Mouse (Mus musculus): ENCODE data around the gene Gja10. TPM values are rescaled to one million over a fixed set of nuclear protein-coding genes. Genes with fewer than 3 reads are reported as not detected.
A peak's percentile ranks its signal among the peaks of the same experiment; 100 is the strongest.

The Gja10 gene
- polyA plus RNA-seq, 1 experiment, result not detected

- no peak overlapping the region for H3ac ChIP-seq (ENCODE audit: control insufficient read depth, insufficient read length)
- H3K27me3 ChIP-seq (ENCODE audit: control insufficient read depth, insufficient read depth, insufficient read length), result no peaks in the 10 kb centered on the region
- no peaks in the 10 kb centered on the region for H3K36me3 ChIP-seq (ENCODE audit: control insufficient read depth, insufficient read depth)
- peak overlapping the region; percentile 12 for H3K4me3 ChIP-seq
- H3K79me2 ChIP-seq (ENCODE audit: control insufficient read depth, insufficient read depth), result no peaks in the 10 kb centered on the region
- H3K4me2 ChIP-seq (ENCODE audit: low read depth), result peak overlapping the region; percentile 83
- TF ChIP-seq MAX (IDR thresholded peaks at IDR 0.05; ENCODE audit: low read depth) (no peak), TCF3 (IDR thresholded peaks at IDR 0.05; ENCODE audit: insufficient read length, low read depth) (no peak), USF1 (IDR thresholded peaks at IDR 0.05; ENCODE audit: low read depth) (no peak), E2F4 (IDR thresholded peaks at IDR 0.05; ENCODE audit: insufficient read depth) (no peak), CEBPB (IDR thresholded peaks at IDR 0.05; ENCODE audit: insufficient read depth, poor library complexity, severe bottlenecking) (peak; percentile 70), POLR2AphosphoS2 (IDR thresholded peaks at IDR 0.05; ENCODE audit: insufficient read length, low read depth) (peak; percentile 13), MYOD1 (IDR thresholded peaks at IDR 0.05; ENCODE audit: control insufficient read depth in 1 of 3, insufficient read length in 2 of 3, low read depth in 2 of 3) (no peak)
These were observed 31.1 kb downstream of the Gja10 start for GRCm38 (mm10) chr4:32571441-32571840.

DNA sequence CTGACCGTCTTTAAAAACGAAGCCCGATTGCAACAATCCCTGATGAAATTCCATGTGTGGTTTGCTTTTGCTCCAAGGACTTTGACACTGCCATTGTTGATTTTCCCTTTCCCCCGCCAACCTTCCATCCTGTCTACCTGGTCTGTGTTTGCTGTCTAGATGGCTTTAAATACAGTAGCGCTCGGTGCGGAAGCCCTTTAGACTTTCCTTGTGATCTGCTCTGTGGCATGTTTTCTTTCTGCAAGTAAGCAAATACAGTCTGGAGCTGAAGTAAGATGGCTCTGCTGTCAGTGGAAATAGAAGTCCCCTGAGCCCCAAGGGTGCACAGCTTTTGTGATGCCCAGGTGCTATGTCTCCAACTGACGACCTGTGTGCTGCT, 31.6 kb downstream of the Gja10 start:
- no peak for TF ChIP-seq USF1 (IDR thresholded peaks at IDR 0.05; ENCODE audit: low read depth)
- no peaks in the 10 kb centered on the region for H3K79me2 ChIP-seq (ENCODE audit: control insufficient read depth, insufficient read depth)
- no peak overlapping the region for H3ac ChIP-seq (ENCODE audit: control insufficient read depth, insufficient read length)
- H3K27me3 ChIP-seq (ENCODE audit: control insufficient read depth, insufficient read depth, insufficient read length), result no peaks in the 10 kb centered on the region
- no peaks in the 10 kb centered on the region for H3K36me3 ChIP-seq (ENCODE audit: control insufficient read depth, insufficient read depth)
- peak overlapping the region; percentile 83 for H3K4me2 ChIP-seq (ENCODE audit: low read depth)
- H3K4me3 ChIP-seq, result peak overlapping the region; percentile 12

GRCm38 (mm10) chr4:32569995-32570938, 32.3 kb downstream of the Gja10 start:
- Histone ChIP-seq H3K27me3 (ENCODE audit: control insufficient read depth, insufficient read depth, insufficient read length) (no peaks in the 10 kb centered on the region), H3K4me3 (peak overlapping the region; percentile 12), H3K79me2 (ENCODE audit: control insufficient read depth, insufficient read depth) (no peaks in the 10 kb centered on the region), H3K4me2 (ENCODE audit: low read depth) (peak overlapping the region; percentile 83), H3K36me3 (ENCODE audit: control insufficient read depth, insufficient read depth) (no peaks in the 10 kb centered on the region), H3ac (ENCODE audit: control insufficient read depth, insufficient read length) (no peak overlapping the region)
- TF ChIP-seq POLR2A (IDR thresholded peaks at IDR 0.05; ENCODE audit: insufficient read length, low read depth) (no peak), POLR2AphosphoS2 (IDR thresholded peaks at IDR 0.05; ENCODE audit: insufficient read length, low read depth) (no peak), CEBPB (IDR thresholded peaks at IDR 0.05; ENCODE audit: insufficient read depth, poor library complexity, severe bottlenecking) (peak; percentile 83), USF1 (IDR thresholded peaks at IDR 0.05; ENCODE audit: low read depth) (no peak), MYOG (IDR thresholded peaks at IDR 0.05; ENCODE audit: control insufficient read depth in 1 of 3, insufficient read depth in 1 of 3, insufficient read length in 2 of 3, low read depth in 2 of 3) (peak in 1 of 3 experiments; percentile 68), MAX (IDR thresholded peaks at IDR 0.05; ENCODE audit: low read depth) (no peak), E2F4 (IDR thresholded peaks at IDR 0.05; ENCODE audit: insufficient read depth) (no peak), MYOD1 (IDR thresholded peaks at IDR 0.05; ENCODE audit: control insufficient read depth in 1 of 3, insufficient read length in 2 of 3, low read depth in 2 of 3) (peak in 2 of 3 experiments; percentile 23 to 69), SRF (IDR thresholded peaks at IDR 0.05; ENCODE audit: control insufficient read depth, insufficient read length, low read depth) (no peak), REST (IDR thresholded peaks at IDR 0.05; ENCODE audit: insufficient read depth, insufficient read length) (no peak), TCF12 (IDR thresholded peaks at IDR 0.05; ENCODE audit: insufficient read depth, poor library complexity, severe bottlenecking) (peak; percentile 17), TCF3 (IDR thresholded peaks at IDR 0.05; ENCODE audit: insufficient read length, low read depth) (no peak)

DNA sequence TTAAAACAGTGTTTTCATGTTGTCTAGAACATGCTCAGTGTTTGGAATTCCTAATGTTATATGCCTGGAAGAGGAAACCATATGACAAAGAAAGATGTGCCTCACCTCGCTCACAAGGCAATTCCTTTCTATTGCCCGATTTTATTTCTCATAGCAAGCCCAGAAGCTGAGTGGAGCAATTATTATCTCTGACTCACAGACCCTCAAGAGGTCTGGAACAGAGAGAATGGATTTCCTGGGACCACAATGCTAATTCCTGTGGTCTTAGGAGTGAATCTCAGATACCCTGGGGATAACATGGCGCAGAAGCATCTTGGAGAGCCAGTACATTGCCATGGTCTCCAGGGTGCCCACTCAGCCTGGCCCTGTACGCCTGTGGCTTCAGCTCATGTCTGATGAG, 33.5 kb downstream of the Gja10 start:
- Histone ChIP-seq H3K4me2 (ENCODE audit: low read depth) (peak overlapping the region; percentile 83), H3ac (ENCODE audit: control insufficient read depth, insufficient read length) (no peak overlapping the region), H3K79me2 (ENCODE audit: control insufficient read depth, insufficient read depth) (no peaks in the 10 kb centered on the region), H3K4me3 (no peak overlapping the region), H3K36me3 (ENCODE audit: control insufficient read depth, insufficient read depth) (no peaks in the 10 kb centered on the region), H3K27me3 (ENCODE audit: control insufficient read depth, insufficient read depth, insufficient read length) (no peaks in the 10 kb centered on the region)
- TF ChIP-seq POLR2A (IDR thresholded peaks at IDR 0.05; ENCODE audit: insufficient read length, low read depth) (no peak), CEBPB (IDR thresholded peaks at IDR 0.05; ENCODE audit: insufficient read depth, poor library complexity, severe bottlenecking) (0 out of 2 replicates have a peak, but pooled peaks have one; percentile 26), TCF3 (IDR thresholded peaks at IDR 0.05; ENCODE audit: insufficient read length, low read depth) (no peak)

- Histone ChIP-seq H3K4me2 (ENCODE audit: low read depth) (no peak overlapping the region), H3K36me3 (ENCODE audit: control insufficient read depth, insufficient read depth) (no peaks in the 10 kb centered on the region), H3ac (ENCODE audit: control insufficient read depth, insufficient read length) (no peak overlapping the region), H3K27me3 (ENCODE audit: control insufficient read depth, insufficient read depth, insufficient read length) (no peaks in the 10 kb centered on the region), H3K4me3 (no peak overlapping the region), H3K79me2 (ENCODE audit: control insufficient read depth, insufficient read depth) (no peaks in the 10 kb centered on the region)
- no peak for TF ChIP-seq REST (IDR thresholded peaks at IDR 0.05; ENCODE audit: insufficient read depth, insufficient read length)
- no peak for TF ChIP-seq E2F4 (IDR thresholded peaks at IDR 0.05; ENCODE audit: insufficient read depth)
- TF ChIP-seq MYOG (IDR thresholded peaks at IDR 0.05; ENCODE audit: control insufficient read depth in 1 of 3, insufficient read depth in 1 of 3, insufficient read length in 2 of 3, low read depth in 2 of 3), result no peak
- no peak for TF ChIP-seq CEBPB (IDR thresholded peaks at IDR 0.05; ENCODE audit: insufficient read depth, poor library complexity, severe bottlenecking)
- no peak for TF ChIP-seq TCF12 (IDR thresholded peaks at IDR 0.05; ENCODE audit: insufficient read depth, poor library complexity, severe bottlenecking)
- TF ChIP-seq MAX (IDR thresholded peaks at IDR 0.05; ENCODE audit: low read depth), result no peak
These were observed 37.6 kb downstream of the Gja10 start for GRCm38 (mm10) chr4:32564918-32565317.
